Mouse (Mus musculus): ENCODE data around the gene Echs1. TPM values are rescaled to one million over a fixed set of nuclear protein-coding genes. Genes with fewer than 3 reads are reported as not detected.

Echs1 gene
- polyA plus RNA-seq, 1 experiment from 2014 or later = 166 TPM

GRCm38 (mm10) chr7:140104009-140104408 lies 12.3 kb downstream of the Echs1 start:
- WGBS = 84% methylated on average over 4 of the region's 4 CpGs

GRCm38 (mm10) chr7:140101993-140102860 lies 14.0 kb downstream of the Echs1 start, which contains the start of gene Fuom:
Gene Fuom, minus strand, starts transcription at chr7:140102441.
- peak; percentile 94 for ATAC-seq (replicated peaks; ENCODE audit: low FRiP score)
- peak within 1 kb of the TSS; percentile 53 for H3K9ac ChIP-seq
- 1% methylated on average over 30 of the region's 30 CpGs for WGBS
- H3K27me3 ChIP-seq = no peaks in the 10 kb centered on the region
- peaks cover 15% of the 10 kb centered on the region for H3K4me1 ChIP-seq
- H3K9me3 ChIP-seq (replicated peaks) = no peaks in the 10 kb centered on the region
- peak within 1 kb of the TSS; percentile 76 for H3K27ac ChIP-seq
- peak within 1 kb of the TSS; percentile 51 for H3K4me3 ChIP-seq (replicated peaks)
- peak within 1 kb of the TSS; percentile 82 for H3K4me2 ChIP-seq
- H3K36me3 ChIP-seq = peaks cover 20% of the 10 kb centered on the region

More at GRCm38 (mm10) chr7:140104009-140104408, 12.3 kb downstream of the Echs1 start:
- no peaks in the 10 kb centered on the region for H3K9me3 ChIP-seq (replicated peaks)
- ATAC-seq (replicated peaks; ENCODE audit: low FRiP score) = no peak
- H3K4me1 ChIP-seq = peaks cover 15% of the 10 kb centered on the region
- no peaks in the 10 kb centered on the region for H3K27me3 ChIP-seq
- no peak overlapping the region for H3K9ac ChIP-seq
- no peak overlapping the region for H3K27ac ChIP-seq
- no peak overlapping the region for H3K4me3 ChIP-seq (replicated peaks)
- H3K4me2 ChIP-seq = no peak overlapping the region
- H3K36me3 ChIP-seq = peaks cover 38% of the 10 kb centered on the region

DNA sequence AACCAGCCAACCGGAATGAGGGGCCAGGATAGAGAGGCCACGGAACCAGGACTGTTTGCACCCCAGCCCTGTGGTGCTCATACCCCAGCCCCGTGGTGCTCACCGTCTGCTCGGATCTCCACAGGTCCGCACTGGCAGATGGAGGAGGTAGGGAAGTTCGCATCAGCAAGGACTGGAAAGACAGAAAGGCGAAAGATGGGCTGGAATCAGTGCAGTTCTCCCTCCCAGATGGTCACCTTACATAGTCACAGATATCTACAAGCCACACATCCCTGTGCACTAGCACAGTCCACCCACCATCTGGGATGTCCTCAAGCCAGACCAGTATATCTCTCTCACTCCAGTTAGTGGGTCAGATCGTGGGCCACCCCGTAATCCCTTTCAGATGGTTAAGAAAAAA lies 14.8 kb downstream of the Echs1 start:
- H3K9ac ChIP-seq = no peak overlapping the region
- no peak for ATAC-seq (replicated peaks; ENCODE audit: low FRiP score)
- peak overlapping the region; percentile 82 for H3K4me2 ChIP-seq
- H3K36me3 ChIP-seq = peaks cover 13% of the 10 kb centered on the region
- no peak overlapping the region for H3K27ac ChIP-seq
- no peaks in the 10 kb centered on the region for H3K27me3 ChIP-seq
- peaks cover 15% of the 10 kb centered on the region for H3K4me1 ChIP-seq
- 73% methylated on average over 10 of the region's 10 CpGs for WGBS
- H3K4me3 ChIP-seq (replicated peaks) = peak overlapping the region; percentile 51
- no peaks in the 10 kb centered on the region for H3K9me3 ChIP-seq (replicated peaks)

GRCm38 (mm10) chr7:140098466-140098865 lies 17.8 kb downstream of the Echs1 start:
- Histone ChIP-seq H3K4me2 (no peak overlapping the region), H3K27ac (no peak overlapping the region), H3K9me3 (replicated peaks) (no peaks in the 10 kb centered on the region), H3K4me3 (replicated peaks) (no peak overlapping the region), H3K4me1 (peaks cover 22% of the 10 kb centered on the region), H3K27me3 (no peaks in the 10 kb centered on the region), H3K36me3 (no peaks in the 10 kb centered on the region; the same call in 1 of the 2 replicates), H3K9ac (no peak overlapping the region)
- whole genome bisulfite sequencing = 87% methylated on average over 1 of the region's 1 CpGs
- no peak for ATAC-seq (replicated peaks; ENCODE audit: low FRiP score)

DNA sequence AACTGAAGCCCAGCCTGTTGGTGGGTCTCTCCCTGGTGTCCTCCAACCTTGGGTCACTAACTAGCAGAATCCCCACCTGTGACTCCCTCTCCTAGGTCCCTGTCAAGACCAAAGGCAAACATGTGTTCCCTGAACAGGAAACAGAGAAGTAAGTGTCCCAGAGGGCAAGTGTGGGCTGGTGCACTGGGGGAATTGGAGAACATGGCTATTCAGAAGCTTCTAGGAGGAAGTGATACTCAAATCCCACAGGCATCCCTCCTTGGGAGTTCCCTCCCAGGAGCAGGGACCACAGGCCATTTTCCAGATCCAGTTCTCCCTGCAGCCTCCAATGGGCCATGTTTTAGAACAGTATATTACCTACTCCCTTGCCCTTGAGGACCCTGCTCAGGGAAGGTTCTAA lies 20.2 kb downstream of the Echs1 start:
- Histone ChIP-seq H3K4me3 (replicated peaks) (no peak overlapping the region), H3K27ac (no peak overlapping the region), H3K9ac (no peak overlapping the region), H3K36me3 (no peaks in the 10 kb centered on the region; the same call in 1 of the 2 replicates), H3K9me3 (replicated peaks) (no peaks in the 10 kb centered on the region), H3K4me1 (peaks cover 9% of the 10 kb centered on the region), H3K27me3 (no peaks in the 10 kb centered on the region), H3K4me2 (no peak overlapping the region)
- no peak for ATAC-seq (replicated peaks; ENCODE audit: low FRiP score)

GRCm38 (mm10) chr7:140095556-140095955 lies 20.7 kb downstream of the Echs1 start:
- Histone ChIP-seq H3K4me2 (no peak overlapping the region), H3K4me3 (replicated peaks) (no peak overlapping the region), H3K27ac (no peak overlapping the region), H3K4me1 (peaks cover 8% of the 10 kb centered on the region), H3K27me3 (no peaks in the 10 kb centered on the region), H3K9me3 (replicated peaks) (no peaks in the 10 kb centered on the region), H3K36me3 (no peaks in the 10 kb centered on the region; the same call in 1 of the 2 replicates), H3K9ac (no peak overlapping the region)
- ATAC-seq (replicated peaks; ENCODE audit: low FRiP score) = 0 out of 2 replicates have a peak, but pooled peaks have one; percentile 7
- WGBS = 40% methylated on average over 1 of the region's 1 CpGs

DNA sequence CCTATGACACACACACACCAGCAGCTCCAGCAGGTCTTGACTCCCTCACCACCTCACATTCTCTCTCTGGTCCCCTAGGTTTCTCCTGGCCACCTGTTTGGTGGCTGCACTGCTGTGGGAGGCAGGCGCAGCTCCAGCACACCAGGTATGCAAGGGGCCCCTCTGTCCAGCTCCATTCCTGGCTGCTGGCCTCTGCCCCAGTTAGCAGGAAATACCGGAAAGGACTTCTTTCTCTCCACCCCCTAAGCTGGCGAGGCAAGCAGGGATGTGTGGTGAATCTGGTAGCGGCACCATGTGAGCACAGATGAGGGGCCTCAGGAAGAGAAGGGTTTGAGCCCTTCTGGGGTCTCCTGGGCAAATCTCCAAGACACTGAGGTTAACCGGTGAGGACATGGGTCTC lies 21.3 kb downstream of the Echs1 start:
- Histone ChIP-seq H3K9ac (no peak overlapping the region), H3K4me1 (peaks cover 8% of the 10 kb centered on the region), H3K9me3 (replicated peaks) (no peaks in the 10 kb centered on the region), H3K27ac (0 out of 2 replicates have a peak overlapping the region, but pooled peaks have one; percentile 32), H3K27me3 (no peaks in the 10 kb centered on the region), H3K4me3 (replicated peaks) (no peak overlapping the region), H3K36me3 (no peaks in the 10 kb centered on the region; the same call in 1 of the 2 replicates), H3K4me2 (no peak overlapping the region)
- WGBS = 52% methylated on average over 5 of the region's 5 CpGs
- peak; percentile 57; the same call in 1 of the 2 replicates for ATAC-seq (replicated peaks; ENCODE audit: low FRiP score)

- Histone ChIP-seq H3K4me3 (replicated peaks) (no peak within 1 kb of the TSS), H3K36me3 (no peaks in the 10 kb centered on the region), H3K4me2 (no peak within 1 kb of the TSS), H3K27ac (no peak within 1 kb of the TSS), H3K9me3 (replicated peaks) (no peaks in the 10 kb centered on the region), H3K9ac (no peak within 1 kb of the TSS), H3K27me3 (no peaks in the 10 kb centered on the region), H3K4me1 (peaks cover 8% of the 10 kb centered on the region)
- WGBS = 59% methylated on average over 5 of the region's 5 CpGs
- no peak for ATAC-seq (replicated peaks; ENCODE audit: low FRiP score)
Measured at GRCm38 (mm10) chr7:140092924-140093528, 23.2 kb downstream of the Echs1 start, which contains the start of gene Prap1. Gene Prap1, plus strand, starts transcription at chr7:140093395.

- no peak overlapping the region for H3K4me3 ChIP-seq (replicated peaks)
- no peak overlapping the region for H3K9ac ChIP-seq
- H3K27me3 ChIP-seq = no peaks in the 10 kb centered on the region
- H3K36me3 ChIP-seq = no peaks in the 10 kb centered on the region
- H3K4me1 ChIP-seq = peaks cover 8% of the 10 kb centered on the region
- no peak overlapping the region for H3K4me2 ChIP-seq
- no peak for ATAC-seq (replicated peaks; ENCODE audit: low FRiP score)
- 74% methylated on average over 10 of the region's 10 CpGs for WGBS
- H3K9me3 ChIP-seq (replicated peaks) = no peaks in the 10 kb centered on the region
- no peak overlapping the region for H3K27ac ChIP-seq
Measured at GRCm38 (mm10) chr7:140090601-140091000, 25.7 kb downstream of the Echs1 start.

DNA sequence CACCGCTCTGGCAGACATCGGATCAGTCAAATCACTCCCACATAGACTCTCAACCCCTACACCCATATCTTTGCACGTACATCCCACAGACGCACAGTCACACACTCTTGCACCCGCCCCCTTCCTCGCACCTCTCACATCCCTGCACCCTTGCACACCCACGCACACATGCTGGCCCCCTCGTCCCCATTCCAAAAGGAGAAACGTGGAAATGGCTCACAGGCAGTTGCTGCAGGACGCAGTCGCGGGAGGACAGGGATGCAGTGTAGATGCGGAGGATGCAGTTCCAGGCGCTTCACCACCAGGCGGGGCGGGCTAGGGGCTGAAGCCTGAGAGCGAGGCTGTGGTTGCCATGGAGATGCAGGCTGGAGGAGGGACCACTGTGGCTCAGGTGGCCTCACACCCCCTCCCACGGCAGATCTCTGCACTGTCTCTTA lies 34.0 kb downstream of the Echs1 start, which contains the start of gene Caly:
Caly (minus strand) TSS at position 307 of the 437 bp plus-strand sequence.
- H3K27ac ChIP-seq = no peak within 1 kb of the TSS
- H3K4me3 ChIP-seq (replicated peaks) = 0 out of 2 replicates have a peak within 1 kb of the TSS, but pooled peaks have one; percentile 19
- peaks cover 21% of the 10 kb centered on the region for H3K4me1 ChIP-seq
- H3K9ac ChIP-seq = no peak within 1 kb of the TSS
- peak; percentile 66 for ATAC-seq (replicated peaks; ENCODE audit: low FRiP score)
- WGBS = 5% methylated on average over 18 of the region's 18 CpGs
- no peaks in the 10 kb centered on the region for H3K36me3 ChIP-seq
- H3K4me2 ChIP-seq = 0 out of 2 replicates have a peak within 1 kb of the TSS, but pooled peaks have one; percentile 5
- H3K27me3 ChIP-seq = peaks cover 50% of the 10 kb centered on the region
- H3K9me3 ChIP-seq (replicated peaks) = no peaks in the 10 kb centered on the region

DNA sequence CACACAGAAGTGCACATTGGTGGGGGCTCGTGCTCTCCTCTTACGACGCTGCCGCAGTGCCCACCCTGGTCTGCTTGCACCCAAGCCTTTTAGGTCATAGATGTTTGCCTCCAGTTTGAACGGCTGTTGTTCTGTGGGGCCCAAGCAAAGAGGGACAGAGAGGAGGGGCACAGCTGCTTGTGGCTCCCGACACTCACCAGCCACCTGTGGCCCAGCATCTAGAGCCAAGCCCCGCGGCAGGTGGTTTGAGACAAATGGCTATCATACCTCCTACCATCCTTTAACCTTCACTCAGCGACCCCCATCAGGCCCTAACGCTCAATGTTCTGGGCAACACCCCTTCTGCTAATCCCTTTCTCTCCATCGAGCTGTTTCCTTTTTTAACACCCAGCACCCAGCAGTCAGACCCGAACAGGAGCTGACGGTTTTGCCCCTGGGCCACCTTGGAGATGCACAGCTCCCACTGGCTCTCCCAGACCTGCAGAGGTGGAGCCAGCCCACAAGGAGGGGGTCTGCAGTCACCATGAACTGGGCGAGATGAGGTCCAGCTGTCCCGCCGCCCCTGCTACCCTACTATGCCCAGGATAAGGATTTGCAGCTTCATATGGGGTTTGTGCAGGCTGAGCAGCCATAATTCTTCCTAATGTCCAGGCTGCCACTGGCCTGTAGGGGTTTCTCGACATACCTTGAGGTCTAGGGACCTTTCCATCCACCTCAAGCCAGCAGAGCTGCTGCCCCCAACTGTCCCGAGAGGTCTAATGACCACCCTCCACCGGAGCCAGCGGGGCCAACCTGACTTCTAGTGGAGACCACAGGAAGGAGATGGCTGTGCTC lies 34.7 kb downstream of the Echs1 start:
- peak; percentile 50; the same call in 1 of the 2 replicates for ATAC-seq (replicated peaks; ENCODE audit: low FRiP score)
- Histone ChIP-seq H3K27ac (no peak overlapping the region), H3K36me3 (no peaks in the 10 kb centered on the region), H3K4me1 (peaks cover 21% of the 10 kb centered on the region), H3K9ac (no peak overlapping the region), H3K9me3 (replicated peaks) (no peaks in the 10 kb centered on the region), H3K4me2 (no peak overlapping the region), H3K27me3 (peaks cover 52% of the 10 kb centered on the region), H3K4me3 (replicated peaks) (peak overlapping the region; percentile 19; the same call in 1 of the 2 replicates)
- whole genome bisulfite sequencing = 13% methylated on average over 20 of the region's 20 CpGs
